9 mouse cellular contexts compared by ENCODE assay signal in the genomic region with DNA sequence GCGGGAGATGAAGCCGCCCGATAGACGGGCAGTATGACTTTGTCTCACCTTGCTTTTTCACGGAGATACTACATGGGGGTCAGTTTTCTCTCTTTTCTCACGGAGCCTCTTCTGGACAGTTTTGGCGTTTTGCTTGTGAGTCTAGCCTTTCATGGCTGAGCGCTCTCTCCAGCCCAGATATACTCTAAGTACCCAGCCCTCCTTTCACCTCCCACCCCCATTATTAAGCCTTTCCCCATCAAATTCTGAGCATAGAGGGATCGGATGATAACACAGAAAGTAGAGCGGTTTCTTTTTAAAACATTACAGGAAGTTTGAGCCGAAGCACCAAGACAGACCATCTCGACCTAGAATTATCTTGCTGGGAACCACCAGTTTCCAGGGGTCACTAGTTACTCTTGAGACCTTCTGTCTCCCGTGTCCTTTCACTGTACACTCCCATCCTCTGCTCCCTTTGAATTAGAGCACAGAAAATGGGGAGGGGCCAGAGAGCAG. TPM values are rescaled to one million over a fixed set of nuclear protein-coding genes. Genes with fewer than 3 reads are reported as not detected.
DNase-seq lines count a peak whose midpoint lies in the region; ATAC-seq and TF ChIP-seq lines count a peak whose summit lies in the region.
"Had no signal": no experiment of that assay in that cellular context is flagged by ENCODE, and none has a peak within 500 bp of the region (broad histone marks: within the 10 kb centered on the region; RNA-seq: fewer than 3 reads in every experiment).

No protein-coding gene starts in this region.

- DNase-seq in heart, postnatal 25 days (ENCODE audit: low spot score): no peak
- no peak for DNase-seq in hindbrain, embryonic 11.5 days (ENCODE audit: low spot score)
- DNase-seq in midbrain, embryonic 11.5 days (ENCODE audit: low spot score, missing footprints): peak; percentile 97
- no peak for DNase-seq in right cerebral cortex, postnatal 4 days
- no peak for DNase-seq in spleen, postnatal 36 days (ENCODE audit: low spot score in 2 of 2)
- no peak for DNase-seq in urinary bladder, postnatal 25 days (ENCODE audit: low spot score)

- no peaks in the 10 kb centered on the region for H3K27me3 ChIP-seq in heart, embryonic 14.5 days (ENCODE audit: control insufficient read depth, insufficient read depth, low read length)
- no peaks in the 10 kb centered on the region for H3K27me3 ChIP-seq in hindbrain, embryonic 11.5 days (ENCODE audit: control insufficient read depth, insufficient read depth, low read length)
- no peaks in the 10 kb centered on the region for H3K27me3 ChIP-seq in midbrain, embryonic 11.5 days (ENCODE audit: control insufficient read depth, insufficient read depth, low read length)

- peak overlapping the region; percentile 2 to 83; a peak in 1 of 4 replicates for H3K27ac ChIP-seq in heart, embryonic 14.5 days (replicated peaks in 1 of 2; ENCODE audit: control insufficient read depth in 1 of 2, insufficient read depth in 1 of 2, low read depth in 2 of 2, low read length in 2 of 2)
- H3K27ac ChIP-seq in bone marrow macrophage, adult 2 months (ENCODE audit: insufficient read depth, low read depth, low read length): no peak overlapping the region
- H3K27ac ChIP-seq in hindbrain, embryonic 11.5 days (ENCODE audit: low read depth, low read length): peak overlapping the region; percentile 87; the same call in 1 of the 2 replicates
- H3K27ac ChIP-seq in midbrain, embryonic 11.5 days (ENCODE audit: low read depth, low read length): no peak overlapping the region

- H3K4me1 ChIP-seq in heart, embryonic 14.5 days (ENCODE audit: control insufficient read depth in 2 of 2, insufficient read depth in 2 of 2, low read length in 2 of 2): no peaks in the 10 kb centered on the region
- H3K4me1 ChIP-seq in bone marrow macrophage, adult 2 months (ENCODE audit: control insufficient read depth, insufficient read depth, low read length): peaks cover 4% of the 10 kb centered on the region; the same call in 1 of the 2 replicates
- peaks cover 2% of the 10 kb centered on the region; the same call in 1 of the 2 replicates for H3K4me1 ChIP-seq in hindbrain, embryonic 11.5 days (replicated peaks; ENCODE audit: control insufficient read depth, insufficient read depth, low read length)
- peaks cover 5% of the 10 kb centered on the region for H3K4me1 ChIP-seq in midbrain, embryonic 11.5 days (ENCODE audit: control insufficient read depth, insufficient read depth, low read length)

- no peaks in the 10 kb centered on the region for H3K36me3 ChIP-seq in heart, embryonic 14.5 days (ENCODE audit: control insufficient read depth, insufficient read depth, low read length)
- H3K36me3 ChIP-seq in hindbrain, embryonic 11.5 days (ENCODE audit: control insufficient read depth, insufficient read depth, low read length): no peaks in the 10 kb centered on the region
- H3K36me3 ChIP-seq in midbrain, embryonic 11.5 days (ENCODE audit: control insufficient read depth, insufficient read depth, low read length): no peaks in the 10 kb centered on the region

- ATAC-seq in heart, embryonic 14.5 days (ENCODE audit: insufficient number of reproducible peaks, insufficient read depth, low FRiP score, low read depth): no peak
- peak; percentile 10; the same call in 1 of the 2 replicates for ATAC-seq in hindbrain, embryonic 11.5 days (ENCODE audit: low FRiP score)
- ATAC-seq in midbrain, embryonic 11.5 days (ENCODE audit: low FRiP score): peak; percentile 14

- H3K4me3 ChIP-seq in heart, embryonic 14.5 days (ENCODE audit: control insufficient read depth in 1 of 2, insufficient read depth in 1 of 2, low read depth in 1 of 2, low read length in 2 of 2): peak overlapping the region; percentile 82 to 85
- peak overlapping the region; percentile 63 for H3K4me3 ChIP-seq in bone marrow macrophage, adult 2 months (ENCODE audit: insufficient read depth, low read length)
- H3K4me3 ChIP-seq in hindbrain, embryonic 11.5 days (ENCODE audit: low read depth, low read length): peak overlapping the region; percentile 76
- H3K4me3 ChIP-seq in midbrain, embryonic 11.5 days (ENCODE audit: low read depth, low read length): peak overlapping the region; percentile 70

- no peak for TF ChIP-seq POLR2A in bone marrow macrophage, adult 2 months (IDR thresholded peaks at IDR 0.05; ENCODE audit: borderline replicate concordance, low read depth, low read length)

- intact Hi-C loops in heart, postnatal 25 days (cut with DNase I): loop anchor here (5.0 kb wide), 2 partner anchors 52 to 172 kb away; no protein-coding TSS in a partner anchor

- TF ChIP-seq CTCF in bone marrow macrophage, adult 2 months (IDR thresholded peaks at IDR 0.05; ENCODE audit: low read depth, low read length): no peak; the same call in 1 of the 2 replicates

- no peaks in the 10 kb centered on the region for H3K9me3 ChIP-seq in heart, embryonic 14.5 days (ENCODE audit: control insufficient read depth, low read length)
- H3K9me3 ChIP-seq in hindbrain, embryonic 11.5 days (ENCODE audit: control insufficient read depth, low read length): no peaks in the 10 kb centered on the region
- H3K9me3 ChIP-seq in midbrain, embryonic 11.5 days (ENCODE audit: control insufficient read depth, low read length): no peaks in the 10 kb centered on the region

- peak overlapping the region; percentile 86 for H3K9ac ChIP-seq in heart, embryonic 14.5 days (ENCODE audit: low read length)
- H3K9ac ChIP-seq in hindbrain, embryonic 11.5 days (ENCODE audit: low read depth, low read length): peak overlapping the region; percentile 90
- peak overlapping the region; percentile 93 for H3K9ac ChIP-seq in midbrain, embryonic 11.5 days (ENCODE audit: low read length)

- peak overlapping the region; percentile 90 for H3K4me2 ChIP-seq in heart, embryonic 14.5 days (ENCODE audit: low read length)
- peak overlapping the region; percentile 80 for H3K4me2 ChIP-seq in hindbrain, embryonic 11.5 days (replicated peaks; ENCODE audit: low read depth, low read length)
- H3K4me2 ChIP-seq in midbrain, embryonic 11.5 days: peak overlapping the region; percentile 77

- 2% methylated on average over 13 of the region's 13 CpGs for WGBS in heart, embryonic 14.5 days
- WGBS in hindbrain, embryonic 11.5 days: 3% methylated on average over 13 of the region's 13 CpGs
- WGBS in midbrain, embryonic 11.5 days: 2% methylated on average over 13 of the region's 13 CpGs

RNA-seq across cellular contexts. Expression of a gene that starts 2.0 kb away (rescaled TPM):
- polyA plus RNA-seq in heart, embryonic 14.5 days (2014; fragmentation: Nextera tagmentation; extraction: Ambion mirVana): 2.8 and 4.1 TPM in 2 replicates
- 1 to 10 TPM; 5.0 to 6.2 TPM for total RNA-seq in heart, postnatal 25 days (2021)
- 0.67 and 0.98 TPM in 2 replicates for polyA plus RNA-seq in bone marrow macrophage, adult 2 months (2012; ENCODE audit: insufficient read depth, insufficient read length, missing spikeins)
- polyA plus RNA-seq in hindbrain, embryonic 11.5 days (2014; fragmentation: Nextera tagmentation; extraction: Ambion mirVana): 4.1 and 8.1 TPM in 2 replicates
- polyA plus RNA-seq in midbrain, embryonic 11.5 days (2014; fragmentation: Nextera tagmentation; extraction: Ambion mirVana): 3.8 and 4.6 TPM in 2 replicates
- total RNA-seq: MEL had no signal

Comparison
In these comparisons a context has a peak if more than half of its experiments do, and no peak if none do; other contexts are left out.
1. H3K27ac ChIP-seq: peak in heart, embryonic 14.5 days (2 of 2) and hindbrain, embryonic 11.5 days (single experiment); none in bone marrow macrophage, adult 2 months (single experiment) and midbrain, embryonic 11.5 days (single experiment).
2. Peak in every context shown above with its lines, with median percentiles within 50 percentile points of each other: H3K4me2 ChIP-seq, H3K4me3 ChIP-seq and H3K9ac ChIP-seq.